Mouse (Mus musculus) layer of hippocampus, postnatal 14 days (tissue): ENCODE results near the gene Pigt. TPM values are rescaled to one million over a fixed set of nuclear protein-coding genes. Genes with fewer than 3 reads are reported as not detected.

ENCODE experiments used
- DNase-seq, 2 experiments: peaks; one replicate each; pipeline ENCODE4 v3.0.0; 2021 to 2022; ENCODE audit warnings: low spot score in 2 of 2, mixed read lengths in 1 of 2
- total RNA-seq, 2 experiments: library from RNA; stranded (reverse); gene quantifications; 2 replicates each; pipeline ENCODE4 v1.2.3; 2021

Pigt gene
- total RNA-seq, 2 experiments from 2014 or later, result 95.2 to 96.5 TPM

GRCm38 (mm10) chr2:164485681-164486257 is 11.6 kb upstream of the Pigt start, which contains the start of gene Dbndd2:
TSS of gene Dbndd2 (plus strand) at chr2:164486106.
- DNase-seq, result no peak

- DNase-seq, result peak; percentile 62 to 73
Observed at GRCm38 (mm10) chr2:164486258-164487114, 10.8 kb upstream of the Pigt start.

DNA sequence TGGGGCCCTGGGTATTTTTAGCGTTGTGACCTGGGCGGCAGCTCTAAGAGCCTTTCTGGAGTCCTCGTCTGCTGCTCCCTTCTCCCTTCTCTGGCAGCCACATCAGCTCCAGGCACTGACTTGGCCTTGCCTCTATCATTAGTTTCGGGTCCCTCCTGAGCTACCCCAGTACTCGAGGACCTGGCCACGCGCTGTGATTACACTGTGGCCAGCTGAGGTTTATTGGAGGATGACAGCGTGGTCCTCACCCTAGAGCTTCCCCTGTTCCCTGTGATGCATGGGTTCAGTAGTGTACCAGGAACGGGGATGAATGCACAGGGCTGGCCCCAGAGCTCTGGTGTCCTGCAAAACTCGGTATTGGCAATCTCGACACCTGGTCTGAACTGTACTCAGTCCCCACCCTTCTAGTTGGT is 10.2 kb upstream of the Pigt start:
- no peak for DNase-seq

- DNase-seq, result peak in 1 of 2 experiments; percentile 57
Observed at GRCm38 (mm10) chr2:164487812-164488211, 9.5 kb upstream of the Pigt start.

GRCm38 (mm10) chr2:164494126-164494525 is 3.2 kb upstream of the Pigt start:
- DNase-seq, result no peak

DNA sequence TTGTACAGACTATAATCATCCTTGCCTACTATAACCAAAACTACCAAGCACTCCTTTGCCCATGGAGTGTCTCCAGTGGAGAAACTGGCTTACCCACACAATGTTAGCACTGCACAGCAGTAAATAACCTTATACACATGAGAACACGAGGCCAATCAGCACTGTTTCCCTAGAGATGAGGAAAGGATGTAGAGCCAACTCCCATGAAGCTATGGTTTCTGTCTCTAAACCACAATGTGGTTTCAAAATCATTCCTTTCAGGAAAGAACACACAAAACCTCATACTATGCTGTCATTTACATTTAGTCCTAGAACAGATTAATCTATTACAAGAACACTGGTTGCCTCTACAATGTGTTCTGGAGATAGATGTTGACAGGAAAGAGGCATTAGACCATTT is 989 bp upstream of the Pigt start:
- no peak for DNase-seq

GRCm38 (mm10) chr2:164497691-164498268 is 460 bp downstream of the Pigt start:
- DNase-seq, result no peak

GRCm38 (mm10) chr2:164499317-164499716 is 2.0 kb downstream of the Pigt start:
- no peak for DNase-seq

DNA sequence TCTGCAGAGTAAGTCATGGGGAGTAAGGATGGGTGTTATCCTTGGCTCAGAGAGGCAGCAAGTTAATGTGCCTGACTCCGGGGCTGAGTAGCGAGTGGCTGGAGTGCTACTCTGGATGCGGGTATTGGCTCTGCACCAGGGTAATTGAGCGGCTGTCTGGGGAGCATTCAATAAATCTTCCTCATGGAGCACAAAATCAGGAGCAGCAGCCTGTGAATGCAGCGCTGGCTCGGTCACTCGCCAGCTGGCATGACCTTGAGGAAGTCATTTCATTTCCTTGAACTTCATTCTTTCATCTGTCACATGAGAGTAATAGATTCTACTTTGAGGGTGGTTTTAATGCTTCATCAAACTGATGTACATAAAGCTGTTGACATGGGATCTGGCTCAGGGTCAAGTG is 3.2 kb downstream of the Pigt start:
- no peak for DNase-seq

GRCm38 (mm10) chr2:164504919-164505318 is 7.6 kb downstream of the Pigt start:
- no peak for DNase-seq

GRCm38 (mm10) chr2:164505619-164506347 is 8.5 kb downstream of the Pigt start:
- no peak for DNase-seq

DNA sequence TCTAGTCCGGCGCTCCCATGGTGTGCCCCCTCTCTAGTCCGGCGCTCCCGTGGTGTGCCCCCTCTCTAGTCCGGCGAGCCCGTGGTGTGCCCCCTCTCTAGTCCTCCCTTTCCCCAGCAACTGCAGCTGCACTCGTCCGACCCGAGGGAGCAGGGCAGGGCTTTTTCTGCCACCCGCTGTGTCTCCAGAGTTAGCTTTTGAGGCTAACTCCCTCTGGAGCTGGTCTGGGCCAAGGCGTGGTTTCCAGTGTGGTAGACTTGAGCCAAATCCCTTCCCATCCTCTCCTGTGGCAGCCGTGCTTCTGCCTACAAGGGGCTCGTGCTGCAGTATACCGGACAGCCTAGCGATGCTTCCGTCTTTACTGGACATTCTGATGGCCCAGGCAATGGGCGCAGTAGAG is 10.5 kb downstream of the Pigt start:
- DNase-seq, result no peak

DNA sequence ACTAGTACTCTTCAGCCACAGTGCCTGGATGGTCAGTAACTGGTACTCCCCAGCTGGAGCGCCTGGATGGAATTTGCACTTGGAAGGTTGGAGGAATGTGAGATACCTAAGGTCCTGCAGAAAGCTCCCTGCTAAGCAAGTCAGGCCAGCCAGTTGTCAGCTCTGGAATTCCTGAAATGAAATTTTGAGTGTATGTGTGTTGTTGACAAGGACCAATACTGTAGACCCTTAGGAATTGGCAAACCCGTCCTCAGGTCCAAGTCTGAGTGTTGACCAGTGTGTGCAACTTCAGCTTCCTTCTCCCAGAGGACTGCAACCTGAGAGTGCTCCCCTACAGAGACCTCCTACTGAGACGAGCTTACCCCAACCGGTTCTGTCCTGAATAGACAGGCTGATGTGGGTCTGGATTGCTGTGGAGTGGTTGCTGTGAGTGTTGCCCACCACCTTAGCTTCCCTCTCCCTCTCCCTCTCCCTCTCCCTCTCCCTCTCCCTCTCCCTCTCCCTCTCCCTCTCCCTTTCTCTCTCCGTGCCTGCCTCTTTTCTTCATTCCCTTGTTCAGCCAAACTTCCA is 13.4 kb downstream of the Pigt start:
- DNase-seq, result no peak

- DNase-seq, result no peak
Observed at GRCm38 (mm10) chr2:164512121-164512909, 15.0 kb downstream of the Pigt start.

- DNase-seq, result no peak
Observed at GRCm38 (mm10) chr2:164513389-164513788, 16.1 kb downstream of the Pigt start.

- DNase-seq, result no peak
Observed at GRCm38 (mm10) chr2:164514916-164515315, 17.6 kb downstream of the Pigt start.

DNA sequence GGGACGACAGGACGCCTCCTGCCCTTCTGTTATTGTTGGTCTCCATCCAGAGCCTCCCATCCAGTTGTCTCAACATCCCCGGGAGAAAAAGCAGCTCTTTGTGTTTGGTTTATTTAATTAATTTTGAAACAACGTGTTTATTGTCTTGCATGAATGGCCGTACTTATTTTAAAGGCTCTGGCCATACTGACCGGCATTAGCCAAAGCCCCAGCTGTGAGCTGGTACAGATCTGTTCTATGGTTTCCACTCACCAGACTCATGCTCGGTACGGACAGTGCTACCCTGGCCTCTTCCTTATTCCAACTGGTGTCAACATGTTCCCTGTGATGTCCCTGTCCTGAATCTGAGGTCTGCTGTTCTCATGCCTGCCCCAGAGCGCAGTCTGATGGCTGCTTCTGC is 18.6 kb downstream of the Pigt start:
- DNase-seq, result no peak

GRCm38 (mm10) chr2:164516592-164516991 is 19.3 kb downstream of the Pigt start:
- DNase-seq, result no peak

GRCm38 (mm10) chr2:164517485-164518221 is 20.3 kb downstream of the Pigt start:
- peak; percentile 35 to 58 for DNase-seq
